Mouse (Mus musculus): ENCODE measurements around the gene Zdhhc24. TPM values are rescaled to one million over a fixed set of nuclear protein-coding genes. Genes with fewer than 3 reads are reported as not detected.
"Not testable (repeated sequence)": the region's sequence is repeated elsewhere in the genome, so short reads cannot be mapped to it uniquely, and the experiment has no call there.

The Zdhhc24 gene
- polyA plus RNA-seq, 1 experiment from 2014 or later: 12.0 TPM

GRCm38 (mm10) chr19:4850281-4850680, 28.2 kb upstream of the Zdhhc24 start:
- H3K27ac ChIP-seq: no peak overlapping the region
- no peak overlapping the region for H3K9ac ChIP-seq
- no peak overlapping the region for H3K4me3 ChIP-seq (replicated peaks)
- H3K27me3 ChIP-seq: 0 out of 2 replicates have a peak, but pooled peaks cover 9% of the 10 kb centered on the region
- no peak overlapping the region for H3K4me2 ChIP-seq
- H3K36me3 ChIP-seq: no peaks in the 10 kb centered on the region
- WGBS: 48% methylated on average over 5 of the region's 5 CpGs
- H3K9me3 ChIP-seq (replicated peaks): no peaks in the 10 kb centered on the region
- H3K4me1 ChIP-seq: peaks cover 9% of the 10 kb centered on the region
- ATAC-seq (replicated peaks; ENCODE audit: low FRiP score): no peak

- peak; percentile 90 for ATAC-seq (replicated peaks; ENCODE audit: low FRiP score)
Observed at GRCm38 (mm10) chr19:4854552-4855469, 23.7 kb upstream of the Zdhhc24 start, which contains the start of gene Ctsf. Gene Ctsf, plus strand, starts transcription at chr19:4855130.

DNA sequence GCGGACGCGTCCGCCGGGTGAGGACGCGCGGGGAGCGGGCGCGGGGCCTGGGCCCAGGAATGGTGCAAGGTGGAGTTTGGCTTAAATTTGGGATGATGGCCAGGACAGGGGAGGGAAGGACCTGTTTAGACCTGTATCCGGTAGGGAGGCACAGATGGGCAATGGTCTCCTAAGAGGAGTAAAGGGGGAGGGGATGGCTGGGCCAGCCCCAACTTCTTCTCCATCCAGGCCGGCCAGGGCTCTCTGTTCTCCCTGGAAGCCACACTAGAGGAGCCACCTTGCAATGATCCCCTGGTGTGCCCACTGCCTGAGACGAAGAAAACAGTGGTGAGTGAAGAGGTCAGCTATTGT, 23.0 kb upstream of the Zdhhc24 start:
- H3K27me3 ChIP-seq: 0 out of 2 replicates have a peak, but pooled peaks cover 6% of the 10 kb centered on the region
- H3K4me1 ChIP-seq: peaks cover 13% of the 10 kb centered on the region
- peak; percentile 67 for ATAC-seq (replicated peaks; ENCODE audit: low FRiP score)
- peak overlapping the region; percentile 9 for H3K27ac ChIP-seq
- H3K4me2 ChIP-seq: peak overlapping the region; percentile 85
- under 1% methylated on average over 14 of the region's 14 CpGs for WGBS
- H3K4me3 ChIP-seq (replicated peaks): peak overlapping the region; percentile 59
- H3K9ac ChIP-seq: peak overlapping the region; percentile 62
- H3K9me3 ChIP-seq (replicated peaks): no peaks in the 10 kb centered on the region
- 0 out of 2 replicates have a peak, but pooled peaks cover 4% of the 10 kb centered on the region for H3K36me3 ChIP-seq

More at GRCm38 (mm10) chr19:4854552-4855469, 23.7 kb upstream of the Zdhhc24 start, which contains the start of gene Ctsf:
- peaks cover 13% of the 10 kb centered on the region for H3K4me1 ChIP-seq
- H3K27ac ChIP-seq: peak within 1 kb of the TSS; percentile 9
- peak within 1 kb of the TSS; percentile 62 for H3K9ac ChIP-seq
- 0 out of 2 replicates have a peak, but pooled peaks cover 6% of the 10 kb centered on the region for H3K27me3 ChIP-seq
- 4% methylated on average over 45 of the region's 45 CpGs for WGBS
- H3K36me3 ChIP-seq: no peaks in the 10 kb centered on the region
- H3K4me2 ChIP-seq: peak within 1 kb of the TSS; percentile 85
- peak within 1 kb of the TSS; percentile 59 for H3K4me3 ChIP-seq (replicated peaks)
- H3K9me3 ChIP-seq (replicated peaks): no peaks in the 10 kb centered on the region

GRCm38 (mm10) chr19:4855951-4856350, 22.5 kb upstream of the Zdhhc24 start:
- no peak overlapping the region for H3K9ac ChIP-seq
- peak overlapping the region; percentile 85 for H3K4me2 ChIP-seq
- ATAC-seq (replicated peaks; ENCODE audit: low FRiP score): no peak
- no peak overlapping the region for H3K27ac ChIP-seq
- WGBS: 84% methylated on average over 4 of the region's 4 CpGs
- H3K9me3 ChIP-seq (replicated peaks): no peaks in the 10 kb centered on the region
- H3K27me3 ChIP-seq: 0 out of 2 replicates have a peak, but pooled peaks cover 4% of the 10 kb centered on the region
- H3K36me3 ChIP-seq: peaks cover 9% of the 10 kb centered on the region; the same call in 1 of the 2 replicates
- H3K4me3 ChIP-seq (replicated peaks): peak overlapping the region; percentile 59; the same call in 1 of the 2 replicates
- H3K4me1 ChIP-seq: peaks cover 13% of the 10 kb centered on the region

DNA sequence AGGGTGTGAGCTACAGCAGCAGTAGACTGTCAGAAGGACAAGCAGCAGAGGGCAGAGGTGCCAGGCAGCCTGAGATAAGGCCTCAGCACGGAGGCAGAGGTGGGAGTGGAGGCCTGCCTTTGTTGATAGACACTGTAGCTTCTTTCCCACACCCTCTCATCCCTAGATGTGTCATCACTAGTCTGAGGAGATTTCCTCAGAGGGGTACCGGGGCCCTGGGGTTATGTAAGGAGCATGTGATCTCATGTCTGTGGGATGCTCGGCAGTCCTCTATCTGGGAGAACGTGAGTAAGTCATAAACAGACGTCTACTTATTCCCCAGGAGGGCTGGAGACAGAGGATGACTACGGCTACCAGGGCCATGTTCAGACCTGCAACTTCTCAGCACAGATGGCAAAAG, 19.4 kb upstream of the Zdhhc24 start:
- H3K4me2 ChIP-seq: no peak overlapping the region
- H3K27me3 ChIP-seq: no peaks in the 10 kb centered on the region
- peaks cover 9% of the 10 kb centered on the region; the same call in 1 of the 2 replicates for H3K36me3 ChIP-seq
- no peak overlapping the region for H3K27ac ChIP-seq
- ATAC-seq (replicated peaks; ENCODE audit: low FRiP score): no peak; the same call in 1 of the 2 replicates
- no peaks in the 10 kb centered on the region for H3K9me3 ChIP-seq (replicated peaks)
- 73% methylated on average over 6 of the region's 6 CpGs for WGBS
- no peak overlapping the region for H3K9ac ChIP-seq
- H3K4me3 ChIP-seq (replicated peaks): no peak overlapping the region
- peaks cover 13% of the 10 kb centered on the region for H3K4me1 ChIP-seq

DNA sequence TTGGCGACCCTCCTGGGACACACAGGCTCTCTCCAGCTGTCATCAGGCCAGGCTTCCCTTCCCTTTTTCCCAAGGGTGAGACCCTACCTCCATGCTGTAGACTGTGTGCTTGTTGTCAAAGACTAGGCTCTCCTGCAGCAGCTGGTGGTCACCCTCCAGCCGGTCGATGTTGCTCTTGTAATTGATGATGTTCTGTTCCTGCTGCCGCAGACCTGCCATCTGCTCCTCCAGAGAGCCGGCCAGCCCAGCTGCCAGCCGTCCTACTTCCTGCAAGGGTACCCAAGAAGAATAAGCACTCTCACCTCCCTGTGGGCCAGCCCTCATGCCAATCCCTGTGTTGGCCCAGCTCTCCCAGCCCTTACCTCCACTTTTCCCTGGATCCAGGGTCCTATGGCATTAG, 15.4 kb upstream of the Zdhhc24 start:
- WGBS: 65% methylated on average over 6 of the region's 6 CpGs
- Histone ChIP-seq H3K9me3 (replicated peaks) (no peaks in the 10 kb centered on the region), H3K27me3 (0 out of 2 replicates have a peak, but pooled peaks cover 3% of the 10 kb centered on the region)

DNA sequence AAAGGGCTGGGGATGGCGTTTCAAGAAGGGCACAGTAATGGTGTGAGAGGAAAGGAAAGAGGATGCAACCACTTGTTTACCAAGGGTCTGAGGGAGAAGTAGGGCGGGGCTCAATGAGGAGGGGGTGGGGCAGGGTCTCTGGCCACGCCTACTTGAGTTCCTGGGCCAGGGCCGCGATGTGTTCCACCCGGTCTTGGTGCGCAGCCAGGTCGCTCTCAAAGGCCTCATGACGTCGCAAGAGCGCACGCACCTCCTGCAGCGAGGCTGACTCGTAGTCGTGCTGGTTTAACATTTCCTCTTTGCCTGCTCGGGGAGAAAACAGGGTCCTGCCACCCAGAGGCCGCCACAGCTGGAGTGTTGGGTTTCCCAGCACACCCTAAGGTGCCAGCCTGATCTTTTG, 13.3 kb upstream of the Zdhhc24 start:
- Histone ChIP-seq H3K27me3 (peaks cover 6% of the 10 kb centered on the region; the same call in 1 of the 2 replicates), H3K9me3 (replicated peaks) (no peaks in the 10 kb centered on the region), H3K36me3 (peaks cover 8% of the 10 kb centered on the region; the same call in 1 of the 2 replicates), H3K4me2 (peak overlapping the region; percentile 48), H3K4me1 (peaks cover 7% of the 10 kb centered on the region), H3K4me3 (replicated peaks) (peak overlapping the region; percentile 15; the same call in 1 of the 2 replicates), H3K9ac (no peak overlapping the region), H3K27ac (no peak overlapping the region)
- no peak; the same call in 1 of the 2 replicates for ATAC-seq (replicated peaks; ENCODE audit: low FRiP score)
- 10% methylated on average over 17 of the region's 17 CpGs for WGBS

More for the DNA sequence above, 15.4 kb upstream of the Zdhhc24 start:
- no peak overlapping the region for H3K4me2 ChIP-seq
- no peak overlapping the region for H3K9ac ChIP-seq
- no peak overlapping the region for H3K4me3 ChIP-seq (replicated peaks)
- H3K36me3 ChIP-seq: peaks cover 9% of the 10 kb centered on the region; the same call in 1 of the 2 replicates
- ATAC-seq (replicated peaks; ENCODE audit: low FRiP score): no peak
- H3K27ac ChIP-seq: no peak overlapping the region
- H3K4me1 ChIP-seq: peaks cover 7% of the 10 kb centered on the region

DNA sequence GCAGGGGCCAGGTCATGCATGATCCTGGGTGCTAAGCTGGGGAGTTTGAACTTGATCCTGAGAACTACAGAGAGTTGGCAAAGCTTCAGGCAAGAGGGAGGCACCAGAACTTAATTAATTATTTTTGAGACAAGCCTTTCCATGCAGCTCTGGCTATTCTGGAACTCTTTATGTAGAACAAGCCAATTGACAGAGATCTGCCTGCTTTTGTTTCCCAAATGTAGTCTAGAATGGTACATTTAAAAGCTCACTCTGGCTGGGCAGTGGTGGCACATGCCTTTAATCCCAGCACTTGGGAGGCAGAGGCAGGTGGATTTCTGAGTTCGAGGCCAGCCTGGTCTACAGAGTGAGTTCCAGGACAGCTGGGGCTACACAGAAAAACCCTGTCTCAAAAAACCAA, 3.9 kb upstream of the Zdhhc24 start:
- H3K27me3 ChIP-seq; H3K4me3 ChIP-seq (replicated peaks); H3K27ac ChIP-seq; ATAC-seq (replicated peaks; ENCODE audit: low FRiP score); H3K36me3 ChIP-seq; H3K4me2 ChIP-seq; H3K9me3 ChIP-seq (replicated peaks); H3K9ac ChIP-seq: not testable (repeated sequence)
- H3K4me1 ChIP-seq: peaks cover 23% of the 10 kb centered on the region
- 90% methylated on average over 1 of the region's 1 CpGs for WGBS

- Histone ChIP-seq H3K27me3 (no peaks in the 10 kb centered on the region), H3K36me3 (no peaks in the 10 kb centered on the region), H3K4me1 (peaks cover 29% of the 10 kb centered on the region), H3K4me3 (replicated peaks) (no peak overlapping the region), H3K4me2 (no peak overlapping the region), H3K9ac (no peak overlapping the region), H3K9me3 (replicated peaks) (no peaks in the 10 kb centered on the region), H3K27ac (no peak overlapping the region)
- WGBS: 60% methylated on average over 2 of the region's 4 CpGs
- ATAC-seq (replicated peaks; ENCODE audit: low FRiP score): no peak
Observed at GRCm38 (mm10) chr19:4876241-4876640, 2.2 kb upstream of the Zdhhc24 start.

DNA sequence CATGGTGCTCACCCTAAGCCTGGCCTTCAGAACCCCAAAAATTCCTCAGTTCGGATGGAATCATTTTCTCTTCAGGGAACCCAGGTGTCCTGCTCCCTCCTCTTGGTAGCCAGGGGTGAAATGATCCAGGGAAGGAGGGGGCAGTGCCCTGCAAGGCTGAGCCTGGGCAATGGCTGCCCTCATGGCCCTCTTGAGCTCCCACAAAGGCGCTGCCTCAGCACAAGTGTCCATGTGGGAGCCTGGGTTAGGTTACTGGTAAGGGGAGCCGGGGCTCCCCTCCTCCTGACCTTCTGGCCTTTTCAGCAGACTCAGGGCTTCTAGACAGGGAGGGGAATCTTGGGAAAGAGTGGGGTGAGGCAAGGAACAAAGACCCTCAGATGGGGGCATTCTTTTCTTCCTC, 1.7 kb upstream of the Zdhhc24 start:
- H3K9ac ChIP-seq: no peak overlapping the region
- no peaks in the 10 kb centered on the region for H3K27me3 ChIP-seq
- no peak overlapping the region for H3K4me3 ChIP-seq (replicated peaks)
- ATAC-seq (replicated peaks; ENCODE audit: low FRiP score): no peak
- no peak overlapping the region for H3K27ac ChIP-seq
- H3K4me2 ChIP-seq: peak overlapping the region; percentile 89
- 32% methylated on average over 3 of the region's 3 CpGs for WGBS
- H3K9me3 ChIP-seq (replicated peaks): no peaks in the 10 kb centered on the region
- H3K4me1 ChIP-seq: peaks cover 29% of the 10 kb centered on the region
- H3K36me3 ChIP-seq: no peaks in the 10 kb centered on the region

DNA sequence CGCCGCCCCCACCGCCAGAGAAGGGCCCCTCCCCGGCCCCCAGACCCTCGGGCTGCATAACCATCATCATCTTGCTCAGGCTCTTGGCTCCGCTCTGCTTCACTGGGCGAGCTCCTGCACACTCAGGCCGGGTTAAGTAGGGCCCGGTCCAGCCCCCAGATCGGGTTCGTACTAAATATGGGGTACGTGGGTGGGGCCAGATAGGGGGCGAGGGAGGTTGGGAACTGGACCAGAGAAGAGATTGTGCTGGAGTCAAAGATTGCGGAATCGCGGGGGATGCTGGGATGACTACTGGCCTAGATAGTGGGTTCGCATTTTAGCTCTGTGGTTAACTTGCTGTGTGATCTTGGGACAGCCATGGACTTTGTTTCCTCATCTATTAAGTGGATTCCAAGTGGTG, 683 bp upstream of the Zdhhc24 start, which contains the start of gene Actn3:
Gene Actn3 (minus strand): TSS at position 125 of the 400 bp plus-strand sequence.
- Histone ChIP-seq H3K9ac (peak within 1 kb of the TSS; percentile 92), H3K27ac (peak within 1 kb of the TSS; percentile 88), H3K4me1 (peaks cover 29% of the 10 kb centered on the region), H3K4me3 (replicated peaks) (peak within 1 kb of the TSS; percentile 99), H3K36me3 (no peaks in the 10 kb centered on the region), H3K9me3 (replicated peaks) (no peaks in the 10 kb centered on the region), H3K27me3 (no peaks in the 10 kb centered on the region), H3K4me2 (peak within 1 kb of the TSS; percentile 89)
- peak; percentile 49 for ATAC-seq (replicated peaks; ENCODE audit: low FRiP score)
- under 1% methylated on average over 17 of the region's 17 CpGs for whole genome bisulfite sequencing

GRCm38 (mm10) chr19:4879324-4879703, 846 bp downstream of the Zdhhc24 start:
- H3K9me3 ChIP-seq (replicated peaks): no peaks in the 10 kb centered on the region
- 64% methylated on average over 10 of the region's 10 CpGs for WGBS
- ATAC-seq (replicated peaks; ENCODE audit: low FRiP score): no peak
- peak overlapping the region; percentile 99 for H3K4me3 ChIP-seq (replicated peaks)
- peak overlapping the region; percentile 92 for H3K9ac ChIP-seq
- peaks cover 29% of the 10 kb centered on the region for H3K4me1 ChIP-seq
- H3K4me2 ChIP-seq: peak overlapping the region; percentile 89
- no peaks in the 10 kb centered on the region for H3K27me3 ChIP-seq
- H3K27ac ChIP-seq: no peak overlapping the region
- no peaks in the 10 kb centered on the region for H3K36me3 ChIP-seq
